Mouse (Mus musculus): ENCODE results near the gene Dock8.

- TF ChIP-seq CTCF (IDR thresholded peaks at IDR 0.05; ENCODE audit: control insufficient read depth, insufficient read depth, insufficient read length), result no peak
- no peak for TF ChIP-seq MAX (IDR thresholded peaks at IDR 0.05)
- TF ChIP-seq USF1 (IDR thresholded peaks at IDR 0.05; ENCODE audit: low read depth), result no peak
- no peak for TF ChIP-seq MYOG (IDR thresholded peaks at IDR 0.05; ENCODE audit: control insufficient read depth, extremely low read depth, insufficient read length)
These were observed 98.6 kb downstream of the Dock8 start for GRCm38 (mm10) chr19:25097951-25098350.
